Mouse (Mus musculus) embryonic facial prominence, embryonic 11.5 days (tissue): ENCODE data around the gene 1810062G17Rik. TPM values are rescaled to one million over a fixed set of nuclear protein-coding genes. Genes with fewer than 3 reads are reported as not detected.

Experiments
- ATAC-seq: fragments of 200-750 bp; cut with Nextera tagmentation; replicated peaks from 2 replicates; pipeline ENCODE4 v1.8.0; 2017; ENCODE audit warnings: low read depth; ENCODE audit not compliant: insufficient number of reproducible peaks, low FRiP score, low TSS enrichment
- DNase-seq: peaks from one replicate; pipeline ENCODE4 v3.0.0-alpha.2; 2015; ENCODE audit warnings: low spot score
- H3K27ac ChIP-seq: fragments of 300-500 bp; sonication (generic); replicated peaks from 2 replicates; pipeline ENCODE4 v1.5.1; 2014; ENCODE audit warnings: mild to moderate bottlenecking, low read depth, low read length, control low read depth
- H3K27me3 ChIP-seq: fragments of 300-500 bp; sonication (generic); 2 replicates; pipeline ENCODE4 v1.6.1; 2014; ENCODE audit warnings: mild to moderate bottlenecking, low read length, moderate library complexity, mixed read lengths; ENCODE audit not compliant: control insufficient read depth, insufficient read depth
- H3K36me3 ChIP-seq: fragments of 300-500 bp; sonication (generic); replicated peaks from 2 replicates; pipeline ENCODE4 v1.6.1; 2014; ENCODE audit warnings: low read depth, mild to moderate bottlenecking, low read length, moderate library complexity, mixed read lengths; ENCODE audit not compliant: control insufficient read depth, insufficient read depth
- H3K4me1 ChIP-seq: fragments of 300-500 bp; sonication (generic); 2 replicates; pipeline ENCODE4 v1.6.1; 2014; ENCODE audit warnings: low read length, mixed read lengths; ENCODE audit not compliant: control insufficient read depth, insufficient read depth
- H3K4me2 ChIP-seq: fragments of 300-500 bp; sonication (generic); 2 replicates; pipeline ENCODE4 v1.6.1; 2014; ENCODE audit warnings: low read depth, mild to moderate bottlenecking, control low read depth, low read length, moderate library complexity
- H3K4me3 ChIP-seq: fragments of 300-500 bp; sonication (generic); 2 replicates; pipeline ENCODE4 v1.5.1; 2014; ENCODE audit warnings: low read depth, low read length, control low read depth
- H3K9ac ChIP-seq: fragments of 300-500 bp; sonication (generic); replicated peaks from 2 replicates; pipeline ENCODE4 v1.6.1; 2014; ENCODE audit warnings: mild to moderate bottlenecking, control low read depth, low read length
- H3K9me3 ChIP-seq: fragments of 300-500 bp; sonication (generic); replicated peaks from 2 replicates; pipeline ENCODE4 v1.6.1; 2016; ENCODE audit warnings: mild to moderate bottlenecking, low read length, inconsistent platforms, mixed read lengths; ENCODE audit not compliant: control insufficient read depth
- WGBS: fragments of 180-500 bp; shearing (Covaris S2); extraction: QIAGEN DNeasy Blood & Tissue Kit; methylation state at CpG from one replicate; pipeline ENCODE4 v1.1.7; 2014; 5-methylcytosine and 5-hydroxymethylcytosine counted together
- polyA plus RNA-seq: library from polyadenylated mRNA; unstranded; fragments of >200 nt; fragmentation: Nextera tagmentation; extraction: Ambion mirVana; gene quantifications from 2 replicates; pipeline ENCODE4 v1.2.1, GENCODE M21; 2014

The 1810062G17Rik gene
- polyA plus RNA-seq, 1 experiment from 2014 or later: 0.39 TPM

DNA sequence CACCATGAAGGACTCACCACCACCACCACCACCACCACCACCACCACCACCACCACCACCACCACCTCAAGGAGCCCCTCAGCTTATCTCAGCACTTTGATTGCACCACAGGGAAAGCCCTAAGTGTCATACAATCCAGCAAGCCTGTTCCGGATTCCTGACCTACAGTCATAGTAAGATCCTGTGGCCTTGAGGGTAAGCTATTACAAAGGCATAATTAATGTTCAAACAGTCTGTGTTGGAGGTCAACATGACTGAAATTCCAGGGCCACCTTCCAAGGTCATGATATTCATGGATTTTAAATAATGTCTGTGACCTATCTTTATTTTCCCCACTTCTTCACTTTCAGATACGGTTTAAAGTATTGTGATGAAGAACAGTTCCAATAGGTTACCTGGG is 4.7 kb downstream of the 1810062G17Rik start:
- no peak overlapping the region for H3K4me2 ChIP-seq
- no peak for DNase-seq
- H3K4me3 ChIP-seq: no peak overlapping the region
- H3K9me3 ChIP-seq: no peaks in the 10 kb centered on the region
- 73% methylated on average over 2 of the region's 2 CpGs for WGBS
- no peaks in the 10 kb centered on the region for H3K36me3 ChIP-seq
- no peak for ATAC-seq
- H3K4me1 ChIP-seq: peaks cover 5% of the 10 kb centered on the region
- H3K27ac ChIP-seq: no peak overlapping the region
- H3K27me3 ChIP-seq: no peaks in the 10 kb centered on the region
- no peak overlapping the region for H3K9ac ChIP-seq

GRCm38 (mm10) chr3:36481776-36482193 is 6.0 kb downstream of the 1810062G17Rik start:
- DNase-seq (peak; percentile 71), ATAC-seq (peak; percentile 68)
- Histone ChIP-seq H3K27me3 (no peaks in the 10 kb centered on the region), H3K4me2 (no peak overlapping the region; the same call in 1 of the 2 replicates), H3K27ac (peak overlapping the region; percentile 65; the same call in 1 of the 2 replicates), H3K9ac (peak overlapping the region; percentile 13; the same call in 1 of the 2 replicates), H3K9me3 (no peaks in the 10 kb centered on the region), H3K4me3 (no peak overlapping the region), H3K4me1 (peaks cover 3% of the 10 kb centered on the region), H3K36me3 (no peaks in the 10 kb centered on the region)
- 3% methylated on average over 11 of the region's 11 CpGs for WGBS

DNA sequence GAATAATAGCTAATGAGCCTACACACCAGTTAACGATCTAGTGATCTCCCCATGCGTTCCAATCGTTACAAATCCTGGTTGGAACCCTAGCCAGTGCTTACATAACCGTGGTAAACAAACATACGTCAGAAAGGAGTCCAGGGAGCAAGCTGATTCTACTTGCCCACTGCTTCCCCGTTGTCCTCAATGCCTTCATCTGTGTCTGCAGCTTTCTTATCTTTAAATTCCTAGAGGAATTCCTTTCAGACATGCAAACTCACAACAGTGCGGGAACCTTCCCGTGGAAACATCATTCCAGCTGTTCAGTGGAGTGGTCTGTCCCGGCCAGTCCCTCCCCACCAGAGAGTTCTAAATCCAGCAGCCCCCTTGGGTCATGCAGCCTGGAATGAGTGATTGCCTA is 7.2 kb downstream of the 1810062G17Rik start:
- no peak overlapping the region for H3K27ac ChIP-seq
- ATAC-seq: no peak
- H3K9me3 ChIP-seq: no peaks in the 10 kb centered on the region
- no peaks in the 10 kb centered on the region for H3K36me3 ChIP-seq
- no peak for DNase-seq
- no peak overlapping the region for H3K9ac ChIP-seq
- 45% methylated on average over 9 of the region's 9 CpGs for WGBS
- no peaks in the 10 kb centered on the region for H3K27me3 ChIP-seq
- H3K4me2 ChIP-seq: no peak overlapping the region
- H3K4me3 ChIP-seq: no peak overlapping the region
- H3K4me1 ChIP-seq: peaks cover 3% of the 10 kb centered on the region

GRCm38 (mm10) chr3:36484292-36484691 is 8.6 kb downstream of the 1810062G17Rik start:
- Histone ChIP-seq H3K36me3 (no peaks in the 10 kb centered on the region), H3K27ac (no peak overlapping the region), H3K9ac (no peak overlapping the region), H3K4me1 (peaks cover 3% of the 10 kb centered on the region), H3K4me2 (no peak overlapping the region), H3K9me3 (no peaks in the 10 kb centered on the region), H3K4me3 (no peak overlapping the region), H3K27me3 (no peaks in the 10 kb centered on the region)
- WGBS: 93% methylated on average over 4 of the region's 4 CpGs
- ATAC-seq: no peak
- DNase-seq: no peak

- Histone ChIP-seq H3K9ac (no peak overlapping the region), H3K4me3 (no peak overlapping the region), H3K4me1 (peaks cover 3% of the 10 kb centered on the region), H3K9me3 (no peaks in the 10 kb centered on the region), H3K4me2 (no peak overlapping the region), H3K27ac (no peak overlapping the region), H3K27me3 (no peaks in the 10 kb centered on the region), H3K36me3 (no peaks in the 10 kb centered on the region)
- WGBS: 35% methylated on average over 6 of the region's 6 CpGs
- no peak for ATAC-seq
- DNase-seq: no peak
Measured at GRCm38 (mm10) chr3:36486176-36486575, 10.4 kb downstream of the 1810062G17Rik start.

DNA sequence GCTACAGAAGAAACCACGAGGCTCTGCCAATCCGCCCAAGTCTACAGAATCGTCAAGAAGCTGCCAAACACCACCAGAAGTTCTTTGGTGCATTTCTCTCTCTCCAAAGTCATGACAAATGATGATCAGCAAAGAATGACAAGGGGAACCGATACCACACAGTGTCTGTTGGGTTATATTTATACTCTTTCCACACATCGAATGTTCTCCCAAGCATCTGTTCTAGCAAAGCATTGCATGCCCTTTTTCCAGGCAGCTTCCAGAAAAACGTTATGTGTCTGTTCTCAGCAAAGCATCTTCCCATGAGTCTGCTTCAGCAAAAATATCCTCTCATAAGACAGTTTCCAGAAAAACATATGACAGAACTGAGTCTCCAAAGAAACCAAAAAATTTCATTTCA is 11.1 kb downstream of the 1810062G17Rik start:
- Histone ChIP-seq H3K9ac (no peak overlapping the region), H3K9me3 (no peaks in the 10 kb centered on the region), H3K4me2 (no peak overlapping the region)

DNA sequence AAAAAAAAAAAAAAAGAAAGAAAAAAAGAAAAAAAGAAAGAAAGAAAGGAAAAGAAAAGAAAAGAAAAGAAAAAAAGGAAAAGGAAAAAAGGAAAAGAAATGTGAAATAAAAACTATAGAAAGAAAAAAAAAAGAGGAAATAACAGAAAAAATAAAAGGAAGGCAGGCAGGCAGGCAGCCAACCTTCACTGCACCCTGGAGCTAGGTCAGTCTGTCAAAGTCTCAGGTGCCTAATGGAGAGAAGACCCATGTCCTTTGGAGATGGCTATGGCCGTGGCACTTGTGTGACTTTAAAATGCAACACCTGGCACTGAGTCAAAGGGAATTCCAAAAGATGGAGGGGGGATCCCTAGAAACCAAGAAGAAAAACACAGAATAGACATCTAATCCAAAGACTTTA is 12.6 kb downstream of the 1810062G17Rik start:
- H3K9ac ChIP-seq: no peak overlapping the region
- H3K4me2 ChIP-seq: no peak overlapping the region
- no peaks in the 10 kb centered on the region for H3K9me3 ChIP-seq
- WGBS: 86% methylated on average over 1 of the region's 1 CpGs
- no peak for DNase-seq
- H3K27me3 ChIP-seq: no peaks in the 10 kb centered on the region
- H3K27ac ChIP-seq: no peak overlapping the region
- no peaks in the 10 kb centered on the region for H3K4me1 ChIP-seq
- H3K36me3 ChIP-seq: no peaks in the 10 kb centered on the region
- no peak overlapping the region for H3K4me3 ChIP-seq
- ATAC-seq: no peak

More for the DNA sequence above, 11.1 kb downstream of the 1810062G17Rik start:
- ATAC-seq: no peak
- H3K27me3 ChIP-seq: no peaks in the 10 kb centered on the region
- no peaks in the 10 kb centered on the region for H3K36me3 ChIP-seq
- no peak for DNase-seq
- H3K4me1 ChIP-seq: peaks cover under 1% of the 10 kb centered on the region; the same call in 1 of the 2 replicates
- no peak overlapping the region for H3K27ac ChIP-seq
- WGBS: 88% methylated on average over 6 of the region's 6 CpGs
- H3K4me3 ChIP-seq: no peak overlapping the region

DNA sequence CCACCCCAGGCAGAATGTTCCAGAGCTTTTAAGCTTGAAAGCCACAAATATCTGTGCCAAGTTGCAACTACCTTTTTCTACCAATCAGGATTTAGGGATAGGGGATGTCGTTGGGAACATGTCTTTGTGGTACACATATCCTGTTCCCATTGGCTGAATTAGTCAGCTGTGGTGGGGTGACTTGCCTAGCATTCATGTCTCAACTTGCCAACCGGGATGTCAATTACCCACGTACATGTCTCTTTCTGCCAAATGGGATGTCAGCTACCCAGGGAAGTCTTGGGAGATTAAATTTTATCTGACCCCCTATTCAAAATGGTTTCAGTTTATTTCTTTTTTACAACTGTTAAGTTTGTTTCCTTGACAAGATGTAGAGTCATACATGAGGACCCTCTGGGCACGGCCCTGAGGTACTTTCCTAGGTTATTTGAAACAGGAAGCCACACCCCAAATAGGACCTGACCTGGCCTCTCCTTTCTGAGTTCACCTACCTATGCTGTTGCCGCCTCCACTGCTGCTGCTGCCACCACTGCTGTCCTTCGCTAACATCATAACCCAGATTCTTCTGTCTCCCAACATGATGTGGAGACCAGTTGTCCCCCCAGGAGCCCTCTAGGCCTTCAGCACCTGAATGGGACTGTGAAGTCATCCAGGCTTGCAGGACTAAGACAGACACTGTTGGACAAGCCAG is 13.3 kb downstream of the 1810062G17Rik start:
- DNase-seq (no peak), ATAC-seq (no peak)
- Histone ChIP-seq H3K4me2 (no peak overlapping the region), H3K27me3 (no peaks in the 10 kb centered on the region), H3K4me3 (no peak overlapping the region), H3K4me1 (no peaks in the 10 kb centered on the region), H3K36me3 (no peaks in the 10 kb centered on the region), H3K9ac (no peak overlapping the region), H3K27ac (no peak overlapping the region), H3K9me3 (no peaks in the 10 kb centered on the region)
- WGBS: 89% methylated on average over 6 of the region's 6 CpGs
